Mouse (Mus musculus) testis, adult 2 months (tissue): ENCODE results near the gene Mab21l1.

Source experiments
- CTCF ChIP-seq: fragments of 200-500 bp; IDR thresholded peaks from 2 replicates; pipeline ENCODE4 v1.5.1; 2012; ENCODE audit warnings: low read depth, mild to moderate bottlenecking, inconsistent platforms, low read length, moderate library complexity; ENCODE audit not compliant: control insufficient read depth, insufficient read depth, insufficient replicate concordance
- POLR2A ChIP-seq: fragments of 200-500 bp; IDR thresholded peaks from 2 replicates; pipeline ENCODE4 v1.6.1; 2012; ENCODE audit warnings: low read depth, mild to moderate bottlenecking, inconsistent platforms, low read length, moderate library complexity; ENCODE audit not compliant: control insufficient read depth

- TF ChIP-seq POLR2A (no peak), CTCF (no peak)
Measured at GRCm38 (mm10) chr3:55788621-55789201, 6.4 kb downstream of the Mab21l1 start.
